Mouse (Mus musculus): ENCODE results near the gene Fv1.

GRCm38 (mm10) chr4:147848584-147848991 lies 20.2 kb upstream of the Fv1 start:
- TF ChIP-seq ZNF384 (IDR thresholded peaks at IDR 0.05; ENCODE audit: low read depth, low read length) (no peak), ZC3H11A (IDR thresholded peaks at IDR 0.05; ENCODE audit: borderline replicate concordance, low read depth, low read length) (no peak), MAFK (IDR thresholded peaks at IDR 0.05; ENCODE audit: insufficient read depth, low read depth, low read length) (no peak), HCFC1 (IDR thresholded peaks at IDR 0.05; ENCODE audit: borderline replicate concordance, insufficient read depth, low read length) (no peak), CHD2 (IDR thresholded peaks at IDR 0.05; ENCODE audit: low read depth, low read length) (no peak)
